Mouse (Mus musculus) lung, adult 2 months (tissue): Measurements from ENCODE around the gene Arid1b. TPM values are rescaled to one million over a fixed set of nuclear protein-coding genes. Genes with fewer than 3 reads are reported as not detected.

Experiments
- DNase-seq: peaks from one replicate; pipeline ENCODE4 v3.0.0; 2022
- H3K4me1 ChIP-seq: fragments of 200-500 bp; 2 replicates; pipeline ENCODE4 v1.6.1; 2011; ENCODE audit warnings: low read length; ENCODE audit not compliant: control insufficient read depth, insufficient read depth
- H3K4me3 ChIP-seq: fragments of 200-500 bp; replicated peaks from 2 replicates; pipeline ENCODE3; 2011; ENCODE audit warnings: low read depth, mild to moderate bottlenecking, control low read depth, low read length; ENCODE audit errors: extremely low read depth
- CTCF ChIP-seq: fragments of 200-500 bp; IDR thresholded peaks from 2 replicates; pipeline ENCODE4 v1.5.1; 2011; ENCODE audit warnings: mild to moderate bottlenecking, low read length, control low read depth; ENCODE audit not compliant: insufficient read depth
- POLR2A ChIP-seq: fragments of 200-500 bp; IDR thresholded peaks from 2 replicates; pipeline ENCODE4 v1.6.1; 2011; ENCODE audit warnings: low read depth, mild to moderate bottlenecking, control low read depth, low read length, borderline replicate concordance; ENCODE audit errors: extremely low read depth
- WGBS: fragments of 180-500 bp; shearing (Covaris S2); methylation state at CpG from one replicate; pipeline ENCODE4 v1.1.7; 2018; 5-methylcytosine and 5-hydroxymethylcytosine counted together
- polyA plus RNA-seq: library from polyadenylated mRNA; depleted of rRNA; stranded (reverse); fragments of >200 nt; gene quantifications from 2 replicates; pipeline ENCODE4 v1.2.3, GENCODE M21; 2012

Gene Arid1b
- polyA plus RNA-seq, 1 experiment, result 60.1 TPM

DNA sequence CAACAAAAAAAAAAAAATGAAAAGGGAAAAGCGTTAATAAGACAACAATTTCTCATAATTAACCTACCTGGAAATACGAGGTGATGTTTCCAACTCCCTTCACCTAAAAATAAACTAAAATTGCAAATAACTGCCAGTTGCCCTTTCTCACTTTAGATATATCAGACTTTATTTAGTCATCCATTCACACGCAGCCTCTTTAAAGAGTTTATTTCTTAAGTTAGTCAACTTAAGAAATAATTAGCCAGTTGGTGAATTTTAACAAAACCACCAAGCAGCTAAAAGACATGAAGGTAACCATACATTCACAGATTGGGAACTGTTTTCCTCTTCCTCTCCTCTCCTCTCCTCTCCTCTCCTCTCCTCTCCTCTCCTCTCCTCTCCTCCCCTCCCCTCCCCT, 26.1 kb upstream of the Arid1b start:
- no peak overlapping the region for H3K4me3 ChIP-seq
- TF ChIP-seq CTCF (no peak), POLR2A (no peak)
- DNase-seq, result no peak
- no peaks in the 10 kb centered on the region for H3K4me1 ChIP-seq
- 89% methylated on average over 3 of the region's 3 CpGs for WGBS

DNA sequence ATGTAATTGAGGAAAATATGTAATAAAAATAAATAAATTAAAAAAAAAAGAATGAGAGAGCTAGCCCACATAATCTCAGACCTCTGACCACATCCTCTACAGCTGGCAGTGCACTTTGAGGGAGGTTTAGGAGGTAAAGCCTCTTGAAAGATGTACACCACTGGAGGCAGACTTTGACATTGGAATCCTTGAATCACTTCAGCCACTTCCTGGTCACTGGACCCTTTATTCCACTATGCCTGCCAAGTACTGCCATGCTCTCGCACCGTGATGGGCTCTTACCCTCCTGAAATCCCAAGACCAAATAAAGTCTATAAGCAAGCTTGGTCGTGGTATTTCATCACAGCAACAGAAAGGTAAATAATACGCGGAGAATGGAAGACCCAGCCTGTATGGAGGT, 25.3 kb upstream of the Arid1b start:
- H3K4me3 ChIP-seq, result no peak overlapping the region
- DNase-seq, result no peak
- 74% methylated on average over 5 of the region's 5 CpGs for WGBS
- TF ChIP-seq CTCF (no peak), POLR2A (no peak)
- H3K4me1 ChIP-seq, result no peaks in the 10 kb centered on the region

DNA sequence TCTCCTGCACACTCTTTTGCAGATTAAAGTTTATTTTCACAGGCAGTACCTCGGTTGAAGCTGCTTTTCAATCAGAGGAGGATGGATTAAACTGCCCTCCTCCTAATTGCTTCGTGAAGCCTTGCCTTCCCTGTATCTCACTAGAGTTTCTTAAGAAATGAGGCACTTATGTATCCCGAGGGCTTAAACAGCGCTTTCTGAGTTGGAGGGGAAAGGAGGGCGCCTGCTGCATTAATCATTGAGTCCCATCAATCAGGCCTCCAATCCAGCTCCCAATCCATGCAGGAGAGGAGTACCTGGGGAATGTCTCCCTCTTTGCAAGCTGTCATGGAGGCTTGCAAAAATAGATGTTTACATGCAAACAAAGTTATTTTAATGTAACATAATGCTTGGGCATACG, 21.9 kb upstream of the Arid1b start:
- WGBS, result 64% methylated on average over 6 of the region's 6 CpGs
- H3K4me3 ChIP-seq, result no peak overlapping the region
- TF ChIP-seq POLR2A, result no peak
- TF ChIP-seq CTCF, result no peak
- peaks cover 2% of the 10 kb centered on the region for H3K4me1 ChIP-seq
- no peak for DNase-seq

DNA sequence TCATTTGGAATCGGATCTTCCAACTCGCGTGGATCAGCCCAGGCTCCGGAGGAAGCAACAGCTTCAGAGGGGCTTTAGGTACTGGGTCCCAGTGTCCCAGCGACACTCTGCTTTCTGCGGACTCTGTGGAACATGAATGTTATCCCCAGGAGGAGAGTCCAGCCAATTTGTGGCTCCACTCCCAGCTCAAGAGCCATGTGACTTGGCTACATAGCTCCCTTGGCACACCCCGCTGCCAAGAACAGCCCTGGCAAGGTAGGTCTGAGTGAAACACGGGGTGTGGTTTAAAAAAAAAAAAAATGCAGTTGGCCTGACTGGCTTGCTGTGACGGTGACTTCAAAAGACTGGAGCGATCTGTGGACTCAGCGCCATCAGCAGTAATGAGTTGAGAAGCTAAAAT, 19.4 kb upstream of the Arid1b start:
- H3K4me3 ChIP-seq, result no peak overlapping the region
- TF ChIP-seq CTCF, result no peak
- no peak for TF ChIP-seq POLR2A
- DNase-seq, result peak; percentile 86

DNA sequence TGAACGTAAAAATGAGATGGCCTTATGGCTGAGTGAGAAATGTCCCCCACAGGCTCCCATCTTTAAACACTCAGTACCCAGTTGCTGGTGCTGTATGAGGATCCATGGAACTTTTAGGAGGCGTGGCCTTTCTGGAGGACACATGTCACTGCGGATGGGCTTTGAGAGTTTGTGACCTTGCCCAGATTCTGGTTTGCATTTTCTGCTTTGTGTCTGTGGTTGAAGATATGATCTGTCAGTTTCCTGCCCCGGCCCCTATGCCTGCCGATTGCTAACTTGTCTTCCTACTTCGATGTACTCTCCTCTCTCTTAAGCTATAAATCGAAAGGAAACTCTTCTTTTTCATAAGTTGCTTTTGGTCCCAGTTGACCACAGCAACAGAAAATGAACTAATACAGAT, 14.0 kb upstream of the Arid1b start:
- WGBS, result 63% methylated on average over 7 of the region's 7 CpGs
- TF ChIP-seq POLR2A (no peak), CTCF (no peak)
- H3K4me3 ChIP-seq, result no peak overlapping the region
- H3K4me1 ChIP-seq, result no peaks in the 10 kb centered on the region; the same call in 1 of the 2 replicates
- DNase-seq, result no peak

More for the DNA sequence above, 19.4 kb upstream of the Arid1b start:
- H3K4me1 ChIP-seq, result peaks cover 2% of the 10 kb centered on the region
- WGBS, result 53% methylated on average over 11 of the region's 11 CpGs

DNA sequence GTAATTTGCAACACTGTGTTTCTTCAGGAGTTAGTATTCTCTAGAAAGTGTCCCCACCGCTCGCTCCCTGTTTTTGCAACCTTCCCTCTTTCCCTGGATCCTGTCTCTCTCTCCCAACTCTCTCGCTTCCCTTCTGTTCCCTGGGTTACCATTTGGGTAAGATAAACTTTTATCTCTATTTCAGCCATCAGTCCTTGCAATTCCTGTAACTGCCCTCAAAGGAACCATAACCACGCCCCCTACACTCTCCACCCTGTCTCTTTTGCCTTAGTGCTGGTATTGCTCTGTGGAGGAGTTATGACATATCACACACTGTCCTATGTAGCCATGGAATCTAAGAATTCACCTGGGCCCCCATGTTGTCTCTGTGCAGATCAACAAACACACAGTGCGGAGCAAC, 11.3 kb upstream of the Arid1b start:
- no peak overlapping the region for H3K4me3 ChIP-seq
- H3K4me1 ChIP-seq, result no peaks in the 10 kb centered on the region; the same call in 1 of the 2 replicates
- no peak for DNase-seq
- 86% methylated on average over 5 of the region's 5 CpGs for WGBS
- TF ChIP-seq POLR2A (no peak), CTCF (no peak)

DNA sequence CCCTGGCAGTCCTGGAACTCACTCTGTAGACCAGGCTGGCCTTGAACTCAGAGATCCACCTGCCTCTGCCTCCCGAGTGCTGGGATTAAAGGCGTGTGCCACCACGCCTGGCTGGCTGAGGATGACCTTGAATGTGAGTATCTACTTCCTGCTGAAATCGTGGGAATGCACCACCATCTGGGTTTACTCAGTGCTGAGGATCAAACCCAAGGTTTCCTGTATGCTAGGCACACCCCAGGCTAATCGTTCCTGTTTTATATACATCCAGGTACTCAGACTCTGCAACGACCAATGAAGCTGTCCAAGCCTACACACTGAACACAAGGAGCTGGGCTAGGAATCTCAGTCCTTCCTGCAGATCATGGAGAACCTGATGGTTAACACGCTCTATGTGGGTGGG, 9.4 kb upstream of the Arid1b start:
- WGBS, result 60% methylated on average over 7 of the region's 7 CpGs
- TF ChIP-seq CTCF, result no peak
- no peak for TF ChIP-seq POLR2A
- no peak for DNase-seq
- no peak overlapping the region for H3K4me3 ChIP-seq
- no peaks in the 10 kb centered on the region; the same call in 1 of the 2 replicates for H3K4me1 ChIP-seq

DNA sequence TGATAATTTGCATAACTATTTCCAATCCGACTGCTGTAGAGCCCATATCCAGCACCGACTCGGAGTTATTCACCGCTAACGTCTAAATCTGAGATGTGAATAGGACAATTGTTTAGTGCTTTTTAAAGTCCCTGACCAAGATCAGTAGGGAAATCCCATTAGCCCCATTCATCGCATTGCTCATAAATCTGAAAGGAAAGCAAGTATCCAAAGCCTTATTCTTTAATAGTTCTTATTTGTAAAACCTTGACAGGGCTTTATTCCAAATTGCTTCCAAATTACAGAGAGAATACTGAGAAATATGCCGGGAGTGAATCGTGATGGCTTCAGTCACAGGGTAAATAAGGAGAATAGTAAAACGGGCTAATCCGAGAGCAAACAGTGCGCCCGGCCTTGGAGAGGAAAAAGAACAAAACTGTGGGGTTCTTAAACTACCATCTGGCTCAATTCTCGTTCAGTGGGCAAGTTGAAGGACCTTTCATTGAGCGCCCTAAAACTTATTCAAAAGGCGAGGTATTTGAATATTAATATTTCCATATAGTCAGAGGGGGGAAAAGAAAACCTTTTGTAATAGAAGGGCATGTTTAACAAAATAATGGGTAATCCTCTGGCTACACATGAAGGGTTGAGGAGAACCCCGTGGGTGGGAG, 3.1 kb upstream of the Arid1b start:
- DNase-seq, result no peak
- TF ChIP-seq CTCF (no peak), POLR2A (no peak)
- 82% methylated on average over 16 of the region's 16 CpGs for WGBS
- Histone ChIP-seq H3K4me1 (peaks cover 2% of the 10 kb centered on the region; the same call in 1 of the 2 replicates), H3K4me3 (no peak overlapping the region)

DNA sequence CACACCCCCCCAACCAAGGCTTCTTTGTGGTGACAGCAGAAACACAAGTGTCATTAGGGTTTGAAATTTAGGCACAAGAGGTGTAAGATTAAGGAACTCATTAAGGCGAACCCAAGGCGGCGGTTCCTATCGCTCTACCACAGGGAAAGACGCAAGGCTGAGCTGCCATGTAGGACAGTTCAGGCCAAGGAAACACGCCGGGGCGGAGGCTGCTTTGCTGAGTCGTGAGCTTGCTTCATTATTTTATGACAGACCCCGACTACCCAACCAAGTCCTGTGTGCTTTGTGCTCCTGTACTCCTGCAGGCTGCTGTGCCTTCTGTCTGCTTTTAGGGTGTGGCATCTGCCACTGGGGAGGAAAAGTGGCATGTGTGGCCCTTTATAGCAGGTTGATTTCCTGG, 2.5 kb upstream of the Arid1b start:
- no peak overlapping the region for H3K4me3 ChIP-seq
- no peak for DNase-seq
- WGBS, result 88% methylated on average over 10 of the region's 10 CpGs

DNA sequence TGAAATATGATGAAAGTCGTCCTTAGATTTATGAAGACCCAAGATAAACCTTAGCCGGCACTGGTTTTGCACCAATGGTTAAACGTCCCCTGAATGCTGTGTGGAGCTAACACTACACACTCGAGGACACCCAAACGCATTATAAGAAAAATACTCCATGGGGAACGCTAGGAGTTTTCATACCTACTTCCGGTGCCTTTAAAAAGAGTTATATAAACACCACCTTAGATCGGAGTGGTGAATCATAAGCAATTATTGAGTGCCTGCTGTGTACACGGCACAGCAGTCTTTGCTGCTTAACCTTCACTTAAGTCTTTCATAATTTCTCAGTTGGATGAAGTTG, 664 bp upstream of the Arid1b start:
- H3K4me3 ChIP-seq, result peak overlapping the region; percentile 78

More for the DNA sequence above, 2.5 kb upstream of the Arid1b start:
- no peak for TF ChIP-seq CTCF
- TF ChIP-seq POLR2A, result no peak
- peaks cover 2% of the 10 kb centered on the region; the same call in 1 of the 2 replicates for H3K4me1 ChIP-seq

DNA sequence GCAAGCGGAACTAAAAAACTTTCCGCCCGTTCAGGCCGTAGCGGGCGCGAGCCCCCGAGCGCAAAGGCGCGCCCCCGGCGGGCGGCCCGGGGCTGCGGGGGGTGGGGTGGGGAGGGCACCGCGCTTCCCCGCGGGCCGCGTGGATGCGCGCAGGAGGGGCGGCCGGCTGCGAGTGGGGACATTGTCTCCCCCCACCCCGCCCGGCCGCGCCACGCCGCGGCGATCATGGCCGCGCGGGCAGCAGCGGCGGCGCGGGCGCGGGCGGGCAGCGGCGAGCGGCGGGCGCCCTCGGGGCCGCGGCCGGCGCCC, 326 bp downstream of the Arid1b start:
- Histone ChIP-seq H3K4me3 (peak overlapping the region; percentile 87), H3K4me1 (peaks cover 4% of the 10 kb centered on the region; the same call in 1 of the 2 replicates)
- 2% methylated on average over 53 of the region's 55 CpGs for WGBS
- TF ChIP-seq POLR2A (0 out of 2 replicates have a peak, but pooled peaks have one; percentile 12), CTCF (no peak)
- no peak for DNase-seq

More for the DNA sequence above, 664 bp upstream of the Arid1b start:
- H3K4me1 ChIP-seq, result peaks cover 4% of the 10 kb centered on the region; the same call in 1 of the 2 replicates
- no peak for TF ChIP-seq CTCF
- no peak for TF ChIP-seq POLR2A
- 7% methylated on average over 9 of the region's 9 CpGs for WGBS
- DNase-seq, result no peak
